Mouse (Mus musculus) kidney, embryonic 14.5 days (tissue): Measurements from ENCODE around the gene Cdh22. TPM values are rescaled to one million over a fixed set of nuclear protein-coding genes. Genes with fewer than 3 reads are reported as not detected.

Experiments used
- ATAC-seq: fragments of 200-750 bp; cut with Nextera tagmentation; 2 replicates; pipeline ENCODE4 v1.8.0; 2017; ENCODE audit warnings: moderate number of reproducible peaks, mild to moderate bottlenecking, moderate TSS enrichment, moderate library complexity; ENCODE audit not compliant: low FRiP score, low TSS enrichment
- H3K27ac ChIP-seq: fragments of 300-500 bp; sonication (generic); 2 replicates; pipeline ENCODE4 v1.5.1; 2014; ENCODE audit warnings: low read depth, mild to moderate bottlenecking, low read length, moderate library complexity, mixed read lengths
- H3K27me3 ChIP-seq: fragments of 300-500 bp; sonication (generic); 2 replicates; pipeline ENCODE4 v1.6.1; 2014; ENCODE audit warnings: mild to moderate bottlenecking, low read length; ENCODE audit not compliant: control insufficient read depth, insufficient read depth
- H3K36me3 ChIP-seq: fragments of 300-500 bp; sonication (generic); 2 replicates; pipeline ENCODE4 v1.6.1; 2014; ENCODE audit warnings: low read length, mixed read lengths; ENCODE audit not compliant: control insufficient read depth, insufficient read depth
- H3K4me1 ChIP-seq: fragments of 300-500 bp; sonication (generic); 2 replicates; pipeline ENCODE4 v1.6.1; 2014; ENCODE audit warnings: low read length, mixed read lengths; ENCODE audit not compliant: control insufficient read depth, insufficient read depth
- H3K4me2 ChIP-seq: fragments of 300-500 bp; sonication (generic); replicated peaks from 2 replicates; pipeline ENCODE4 v1.6.1; 2014; ENCODE audit warnings: low read depth, mild to moderate bottlenecking, low read length
- H3K4me3 ChIP-seq: fragments of 300-500 bp; sonication (generic); 2 replicates; pipeline ENCODE4 v1.5.1; 2014; ENCODE audit warnings: mild to moderate bottlenecking, low read length
- H3K9ac ChIP-seq: fragments of 300-500 bp; sonication (generic); 2 replicates; pipeline ENCODE4 v1.6.1; 2014; ENCODE audit warnings: low read depth, mild to moderate bottlenecking, low read length, moderate library complexity
- H3K9me3 ChIP-seq: fragments of 300-500 bp; sonication (generic); 2 replicates; pipeline ENCODE4 v1.6.1; 2016; ENCODE audit warnings: low read length; ENCODE audit not compliant: control insufficient read depth
- WGBS: fragments of 180-500 bp; shearing (Covaris S2); extraction: QIAGEN DNeasy Blood & Tissue Kit; methylation state at CpG from one replicate; pipeline ENCODE4 v1.1.7; 2014; 5-methylcytosine and 5-hydroxymethylcytosine counted together
- polyA plus RNA-seq: library from polyadenylated mRNA; unstranded; fragments of >200 nt; fragmentation: Nextera tagmentation; extraction: Ambion mirVana; gene quantifications from 2 replicates; pipeline ENCODE4 v1.2.1, GENCODE M21; 2014

The Cdh22 gene
- polyA plus RNA-seq, 1 experiment from 2014 or later, result 0.74 TPM

DNA sequence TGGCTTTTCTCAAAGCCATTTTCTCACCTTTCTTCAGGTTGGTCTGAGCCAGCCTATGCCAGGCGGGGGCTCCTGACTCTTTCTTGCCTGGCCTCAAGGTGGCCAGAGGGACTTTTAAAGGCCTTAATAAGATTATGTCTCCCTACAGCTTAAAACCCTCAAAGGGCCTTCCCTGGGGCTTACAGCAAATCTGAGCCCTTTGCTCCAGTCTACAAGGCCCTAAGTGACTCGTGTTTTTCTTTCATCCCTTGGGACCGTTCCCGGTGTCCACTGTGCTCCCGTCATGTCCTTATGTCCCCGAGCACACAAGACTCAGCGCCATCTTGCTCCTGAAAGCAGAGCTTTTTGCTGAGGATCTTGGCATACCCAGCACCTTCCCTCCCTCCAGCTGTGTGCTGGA lies 153.4 kb downstream of the Cdh22 start:
- no peak for ATAC-seq
- H3K27me3 ChIP-seq, result peaks cover 54% of the 10 kb centered on the region
- WGBS, result 35% methylated on average over 7 of the region's 7 CpGs

DNA sequence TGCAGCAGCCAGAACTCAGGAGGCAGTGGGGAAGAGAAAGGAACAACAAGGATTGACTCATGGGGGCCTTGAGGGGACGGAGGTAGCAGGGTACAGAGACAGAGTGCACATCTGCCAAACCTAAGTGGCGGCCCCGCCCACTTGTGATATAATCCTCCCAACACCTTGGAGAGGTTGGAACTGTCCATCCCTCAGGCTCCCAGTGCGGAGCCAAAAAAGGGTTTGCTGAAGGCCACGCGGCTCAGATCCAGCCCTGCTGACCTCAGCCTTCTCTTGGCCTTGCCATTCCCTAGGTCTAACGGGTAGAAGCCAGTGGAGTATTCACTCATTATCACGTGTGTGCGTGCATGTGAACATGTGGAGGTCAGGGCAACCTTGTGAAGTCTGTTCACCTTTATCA lies 154.0 kb downstream of the Cdh22 start:
- H3K27ac ChIP-seq, result no peak overlapping the region
- no peak overlapping the region for H3K4me2 ChIP-seq
- 28% methylated on average over 9 of the region's 9 CpGs for WGBS
- H3K4me1 ChIP-seq, result no peaks in the 10 kb centered on the region
- no peak overlapping the region for H3K9ac ChIP-seq
- no peak overlapping the region for H3K4me3 ChIP-seq
- no peaks in the 10 kb centered on the region for H3K9me3 ChIP-seq
- no peaks in the 10 kb centered on the region for H3K36me3 ChIP-seq
- H3K27me3 ChIP-seq, result peaks cover 59% of the 10 kb centered on the region
- ATAC-seq, result no peak

More for the DNA sequence above, 153.4 kb downstream of the Cdh22 start:
- H3K36me3 ChIP-seq, result no peaks in the 10 kb centered on the region
- H3K4me2 ChIP-seq, result no peak overlapping the region
- H3K27ac ChIP-seq, result no peak overlapping the region
- H3K9ac ChIP-seq, result no peak overlapping the region
- no peaks in the 10 kb centered on the region for H3K9me3 ChIP-seq
- H3K4me3 ChIP-seq, result no peak overlapping the region
- H3K4me1 ChIP-seq, result no peaks in the 10 kb centered on the region

DNA sequence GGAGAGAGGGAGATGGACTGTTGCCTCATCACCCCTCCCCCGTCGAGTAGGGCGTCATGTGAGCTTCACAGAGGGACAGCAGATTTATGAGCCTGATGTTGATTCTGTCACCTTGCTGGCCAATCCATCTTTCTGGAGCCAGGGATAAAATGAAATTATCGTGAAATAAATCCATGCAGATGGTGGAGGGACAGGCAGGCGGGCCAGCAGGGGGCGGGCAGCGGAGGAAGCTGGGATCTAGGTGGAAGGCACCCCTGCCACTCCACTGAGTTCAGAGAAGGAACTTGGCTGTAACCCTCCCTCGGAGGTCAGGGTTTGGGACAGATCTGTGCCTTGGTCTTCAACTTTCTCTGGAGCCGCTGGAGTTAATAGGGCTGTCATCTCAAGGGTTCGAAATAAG lies 156.0 kb downstream of the Cdh22 start:
- Histone ChIP-seq H3K9me3 (no peaks in the 10 kb centered on the region), H3K27ac (no peak overlapping the region), H3K36me3 (no peaks in the 10 kb centered on the region), H3K4me3 (no peak overlapping the region), H3K27me3 (peaks cover 66% of the 10 kb centered on the region), H3K9ac (no peak overlapping the region), H3K4me1 (no peaks in the 10 kb centered on the region), H3K4me2 (no peak overlapping the region)
- ATAC-seq, result no peak
- WGBS, result 12% methylated on average over 10 of the region's 10 CpGs

DNA sequence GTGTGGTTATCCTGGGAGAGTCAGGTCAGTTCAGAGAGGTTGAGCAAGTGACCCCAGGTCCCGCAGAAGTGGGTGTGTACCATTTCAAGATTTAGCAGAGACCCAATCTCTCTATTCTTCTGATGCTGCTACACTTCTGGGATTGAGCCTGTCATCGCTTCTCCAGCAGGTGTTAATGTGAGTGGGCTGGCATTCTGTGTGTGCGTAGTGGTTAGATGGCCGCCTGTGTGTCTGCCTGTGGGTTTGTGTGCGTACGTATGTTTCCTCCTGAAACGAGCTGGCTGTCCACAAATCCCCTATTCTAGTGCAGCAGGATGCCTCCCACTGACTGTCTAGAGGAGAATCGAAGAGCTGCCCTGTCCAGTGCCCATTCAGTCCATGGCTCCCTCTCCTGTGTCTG lies 156.6 kb downstream of the Cdh22 start:
- Histone ChIP-seq H3K9ac (no peak overlapping the region), H3K27ac (no peak overlapping the region), H3K4me3 (no peak overlapping the region), H3K27me3 (peaks cover 71% of the 10 kb centered on the region), H3K4me2 (no peak overlapping the region), H3K4me1 (no peaks in the 10 kb centered on the region), H3K9me3 (no peaks in the 10 kb centered on the region), H3K36me3 (no peaks in the 10 kb centered on the region)
- no peak for ATAC-seq
- WGBS, result 67% methylated on average over 8 of the region's 8 CpGs

DNA sequence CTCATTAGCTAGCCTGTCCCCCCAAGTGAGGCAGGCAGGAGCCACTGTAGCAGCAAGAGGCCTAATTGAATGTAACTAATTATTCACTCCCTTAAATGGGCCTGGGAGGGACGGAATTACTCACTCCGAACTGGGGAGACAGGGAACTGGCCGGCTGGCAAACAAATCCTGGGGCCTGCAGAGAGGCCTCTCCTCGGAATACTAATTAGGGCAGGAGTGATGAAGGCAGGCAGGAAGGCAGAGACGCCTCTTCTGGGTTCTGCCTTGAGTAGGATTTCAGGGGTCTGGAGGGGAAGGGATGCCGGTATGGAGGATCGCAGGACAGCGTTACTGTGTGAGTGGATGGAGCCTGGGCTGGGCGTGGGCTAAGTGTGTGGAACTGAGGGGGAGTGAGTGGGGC lies 157.6 kb downstream of the Cdh22 start:
- Histone ChIP-seq H3K27me3 (peaks cover 74% of the 10 kb centered on the region), H3K27ac (no peak overlapping the region), H3K36me3 (no peaks in the 10 kb centered on the region), H3K4me2 (no peak overlapping the region), H3K9me3 (no peaks in the 10 kb centered on the region), H3K9ac (no peak overlapping the region), H3K4me1 (no peaks in the 10 kb centered on the region), H3K4me3 (no peak overlapping the region)
- WGBS, result 6% methylated on average over 9 of the region's 9 CpGs
- no peak for ATAC-seq

DNA sequence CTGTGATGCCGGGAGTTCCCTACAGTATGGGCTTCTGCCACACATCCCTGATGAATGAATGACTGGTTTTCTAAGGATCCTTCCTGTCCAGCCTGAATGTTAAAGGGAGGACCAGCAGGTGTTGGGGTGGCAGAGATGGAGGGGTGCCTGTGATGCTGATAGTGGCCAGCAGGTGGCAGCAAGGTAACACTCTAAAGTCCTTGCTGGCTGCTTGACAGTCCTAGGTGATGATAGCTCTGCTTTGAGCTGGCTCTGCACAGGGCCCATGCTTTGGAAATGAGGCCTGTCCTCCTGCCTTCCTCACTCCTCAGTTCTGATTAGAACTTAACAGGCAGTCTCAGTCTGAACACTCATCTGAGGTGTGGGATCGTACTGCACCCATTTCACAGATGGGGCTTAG lies 159.7 kb downstream of the Cdh22 start:
- Histone ChIP-seq H3K27ac (no peak overlapping the region), H3K4me3 (no peak overlapping the region), H3K4me2 (no peak overlapping the region), H3K9me3 (no peaks in the 10 kb centered on the region), H3K4me1 (0 out of 2 replicates have a peak, but pooled peaks cover 3% of the 10 kb centered on the region), H3K27me3 (peaks cover 60% of the 10 kb centered on the region), H3K9ac (no peak overlapping the region), H3K36me3 (no peaks in the 10 kb centered on the region)
- 49% methylated on average over 2 of the region's 2 CpGs for WGBS
- 0 out of 2 replicates have a peak, but pooled peaks have one; percentile 59 for ATAC-seq

DNA sequence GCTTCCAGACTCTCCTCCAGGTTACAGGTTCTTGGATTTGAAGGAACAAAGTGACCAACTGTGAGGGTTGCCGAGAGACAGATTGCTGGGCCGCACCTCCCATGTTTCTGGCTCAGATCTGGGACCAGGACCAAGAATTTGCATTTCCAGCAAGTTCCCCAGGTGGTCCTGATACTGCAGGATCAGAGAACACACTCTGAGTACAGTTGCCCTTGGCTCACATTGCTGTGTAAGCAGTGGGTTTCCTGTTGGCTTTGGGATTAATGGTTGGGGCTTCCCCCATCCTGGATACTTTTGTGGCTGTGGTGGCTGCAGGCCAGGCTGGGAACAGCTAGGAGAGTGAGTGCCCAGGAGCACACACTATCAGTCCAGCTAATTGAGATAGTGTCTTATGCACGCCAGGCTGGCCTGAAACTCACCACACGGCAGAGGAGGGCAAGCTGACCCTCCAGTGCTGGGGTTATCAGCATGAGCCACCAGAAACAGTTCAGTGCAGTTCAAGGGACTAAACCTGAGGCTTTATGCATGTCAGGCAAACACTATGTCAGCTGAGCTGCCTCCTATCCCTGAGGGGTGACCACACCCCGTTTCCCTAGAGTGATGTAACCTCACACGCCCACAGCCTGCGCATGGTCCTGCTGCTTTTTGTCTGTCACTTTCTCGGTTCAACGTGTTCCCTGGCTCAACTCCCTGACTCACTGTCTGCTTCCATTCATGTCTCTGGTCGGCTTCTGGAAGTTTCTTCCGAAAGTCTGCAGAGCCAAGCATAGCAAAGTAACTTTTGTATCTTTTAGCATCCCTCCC lies 160.4 kb downstream of the Cdh22 start:
- ATAC-seq, result no peak
- Histone ChIP-seq H3K27me3 (peaks cover 54% of the 10 kb centered on the region), H3K9ac (no peak overlapping the region), H3K4me1 (0 out of 2 replicates have a peak, but pooled peaks cover 4% of the 10 kb centered on the region), H3K4me3 (no peak overlapping the region), H3K27ac (no peak overlapping the region), H3K9me3 (no peaks in the 10 kb centered on the region), H3K36me3 (no peaks in the 10 kb centered on the region), H3K4me2 (no peak overlapping the region)
- WGBS, result 50% methylated on average over 11 of the region's 11 CpGs

DNA sequence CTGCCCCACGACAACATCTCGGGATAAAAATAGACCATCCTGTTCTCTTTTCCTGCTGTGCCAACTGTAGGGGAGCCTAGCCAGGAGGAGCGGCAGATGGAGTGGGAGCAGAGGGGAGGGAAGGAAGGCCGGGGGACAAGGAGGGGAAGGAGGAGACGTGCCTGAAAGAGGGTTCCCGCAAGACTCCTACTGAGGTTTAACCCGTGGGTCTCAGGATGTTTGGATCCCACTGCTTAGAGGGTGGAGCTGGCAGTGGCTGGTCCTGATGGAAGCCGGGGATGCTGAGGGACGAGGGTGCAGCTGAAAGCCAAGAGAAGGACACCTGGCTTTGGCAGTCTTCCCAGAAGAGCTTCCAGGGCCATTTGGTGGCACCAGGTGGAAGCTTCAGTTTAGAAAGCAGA lies 161.3 kb downstream of the Cdh22 start:
- no peak for ATAC-seq
- no peaks in the 10 kb centered on the region for H3K36me3 ChIP-seq
- no peak overlapping the region for H3K27ac ChIP-seq
- H3K9ac ChIP-seq, result no peak overlapping the region
- 30% methylated on average over 9 of the region's 9 CpGs for WGBS
- no peak overlapping the region for H3K4me3 ChIP-seq
- H3K4me1 ChIP-seq, result 0 out of 2 replicates have a peak, but pooled peaks cover 4% of the 10 kb centered on the region
- H3K4me2 ChIP-seq, result no peak overlapping the region
- no peaks in the 10 kb centered on the region for H3K9me3 ChIP-seq
- peaks cover 47% of the 10 kb centered on the region for H3K27me3 ChIP-seq

DNA sequence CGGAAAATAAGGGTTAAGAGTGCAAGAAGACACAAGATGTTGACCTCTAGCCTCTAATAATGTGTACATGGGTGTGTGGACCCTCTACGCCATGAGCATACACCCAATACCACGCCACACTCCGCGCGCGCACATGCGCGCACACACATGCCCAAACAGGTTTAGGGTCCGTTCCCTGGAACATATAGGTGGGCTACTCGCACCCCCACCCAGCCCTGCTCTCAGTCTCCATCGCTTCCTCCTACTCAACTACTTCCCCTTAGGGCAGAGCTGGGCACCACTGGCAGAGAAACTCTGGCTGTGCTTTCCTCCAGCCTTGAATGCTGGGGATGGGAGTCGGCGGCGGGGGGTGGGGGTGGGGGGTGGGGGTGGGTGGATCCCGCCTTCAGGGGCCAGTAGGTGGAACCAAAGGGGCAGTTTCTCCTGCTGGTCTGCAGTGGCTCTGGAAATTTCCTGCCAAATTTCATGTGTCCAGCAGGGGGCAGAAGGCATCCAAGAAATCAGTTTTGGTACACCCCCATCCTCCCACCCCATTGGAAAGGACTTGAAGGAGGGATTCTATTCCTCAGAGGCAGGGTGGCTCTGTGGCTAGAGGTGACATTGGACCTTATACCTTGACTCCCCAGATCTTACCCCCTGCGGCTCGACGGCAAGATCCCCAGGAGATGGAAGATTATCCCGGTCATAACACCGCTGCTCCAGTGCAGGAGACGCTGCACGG lies 164.4 kb downstream of the Cdh22 start:
- no peaks in the 10 kb centered on the region for H3K9me3 ChIP-seq
- no peak overlapping the region for H3K4me2 ChIP-seq
- ATAC-seq, result peak; percentile 36; the same call in 1 of the 2 replicates
- H3K36me3 ChIP-seq, result no peaks in the 10 kb centered on the region
- peaks cover 20% of the 10 kb centered on the region for H3K27me3 ChIP-seq
- no peak overlapping the region for H3K27ac ChIP-seq
- 0 out of 2 replicates have a peak, but pooled peaks cover 4% of the 10 kb centered on the region for H3K4me1 ChIP-seq
- no peak overlapping the region for H3K4me3 ChIP-seq
- no peak overlapping the region for H3K9ac ChIP-seq
- 25% methylated on average over 23 of the region's 23 CpGs for WGBS
